Mouse (Mus musculus) lung, postnatal 0 days (tissue): ENCODE data around the gene Pi4ka.

Source experiments
- CTCF ChIP-seq: IDR thresholded peaks from 2 replicates; pipeline ENCODE4 v1.5.1; 2016; ENCODE audit warnings: antibody characterized with exemption, mild to moderate bottlenecking
- EP300 ChIP-seq: IDR thresholded peaks from 2 replicates; pipeline ENCODE4 v1.6.1; 2016; ENCODE audit warnings: antibody characterized with exemption, mild to moderate bottlenecking, control low read depth

DNA sequence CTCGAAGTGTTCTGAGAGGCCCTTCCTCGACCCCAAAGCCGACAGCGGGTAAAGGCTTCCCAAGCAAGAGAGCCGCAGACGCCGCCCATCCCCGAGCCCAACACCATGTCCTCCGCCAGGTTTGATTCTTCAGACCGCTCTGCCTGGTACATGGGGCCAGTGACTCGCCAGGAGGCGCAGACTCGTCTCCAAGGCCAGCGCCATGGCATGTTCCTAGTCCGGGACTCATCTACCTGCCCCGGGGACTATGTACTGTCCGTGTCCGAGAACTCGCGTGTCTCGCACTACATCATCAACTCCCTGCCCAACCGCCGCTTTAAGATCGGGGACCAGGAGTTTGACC is 46.2 kb upstream of the Pi4ka start:
- TF ChIP-seq CTCF (0 out of 2 replicates have a peak, but pooled peaks have one; percentile 21), EP300 (no peak)
